Mouse (Mus musculus) heart, postnatal 14 days (tissue): ENCODE data around the gene Gm49721. TPM values are rescaled to one million over a fixed set of nuclear protein-coding genes. Genes with fewer than 3 reads are reported as not detected.
"Not testable (repeated sequence)": the region's sequence is repeated elsewhere in the genome, so short reads cannot be mapped to it uniquely, and the experiment has no call there.

Experiments
- DNase-seq, 2 experiments: peaks; one replicate each; pipeline ENCODE4 v3.0.0; 2021 to 2022
- intact Hi-C: fragments of 180-260 bp; cut with DNase I; formaldehyde crosslinking; loops from one replicate; pipeline ENCODE4 v1.15.1; 2025
- total RNA-seq, 2 experiments: library from RNA; stranded (reverse); gene quantifications; 2 replicates each; pipeline ENCODE4 v1.2.3; 2021

Gene Gm49721
- total RNA-seq, 2 experiments from 2014 or later: not detected

GRCm38 (mm10) chr17:6974985-6975384 lies 3.7 kb upstream of the Gm49721 start:
- DNase-seq, intact Hi-C loops: not testable (repeated sequence)

DNA sequence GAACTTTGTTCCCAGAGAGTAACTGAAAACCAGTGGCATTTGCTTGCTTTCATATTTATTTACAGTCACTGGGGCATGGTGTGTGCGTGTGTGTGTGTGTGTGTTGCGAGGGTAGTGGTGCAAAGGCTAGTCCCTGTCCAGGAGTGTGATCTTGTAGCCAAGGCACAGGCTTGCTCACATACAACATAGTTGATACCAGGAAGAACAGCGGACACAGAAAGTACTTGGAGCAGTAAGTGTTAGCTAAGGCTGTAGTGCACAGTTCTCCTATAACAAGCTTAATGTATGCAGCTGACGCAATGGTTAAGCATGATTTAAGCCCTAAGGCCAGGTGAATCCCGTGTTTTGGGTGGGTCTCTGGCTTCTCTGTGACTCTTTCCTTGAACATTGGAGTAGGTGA lies 676 bp downstream of the Gm49721 start:
- DNase-seq, intact Hi-C loops: not testable (repeated sequence)

DNA sequence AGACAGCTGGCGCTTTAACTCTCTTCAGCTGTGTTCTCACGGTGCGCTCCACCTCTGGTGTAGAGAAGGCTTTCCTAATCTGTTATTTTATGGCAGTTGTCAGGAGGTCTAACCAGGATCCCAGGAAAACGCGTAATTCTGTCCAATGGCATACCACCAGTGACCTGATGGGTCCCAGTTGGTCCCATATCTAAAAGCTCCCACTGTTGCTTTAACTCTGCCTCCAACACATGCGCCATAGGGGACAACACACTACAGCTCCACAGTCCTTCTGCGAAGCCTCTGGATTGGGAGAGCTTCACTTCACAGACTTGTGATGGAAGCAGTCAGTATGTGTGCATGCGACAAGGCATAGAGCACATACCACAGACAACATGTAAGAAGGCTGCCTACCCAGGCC lies 1.4 kb downstream of the Gm49721 start:
- DNase-seq, intact Hi-C loops: not testable (repeated sequence)

GRCm38 (mm10) chr17:6986118-6986517 lies 7.4 kb downstream of the Gm49721 start:
- intact Hi-C loops, DNase-seq: not testable (repeated sequence)

DNA sequence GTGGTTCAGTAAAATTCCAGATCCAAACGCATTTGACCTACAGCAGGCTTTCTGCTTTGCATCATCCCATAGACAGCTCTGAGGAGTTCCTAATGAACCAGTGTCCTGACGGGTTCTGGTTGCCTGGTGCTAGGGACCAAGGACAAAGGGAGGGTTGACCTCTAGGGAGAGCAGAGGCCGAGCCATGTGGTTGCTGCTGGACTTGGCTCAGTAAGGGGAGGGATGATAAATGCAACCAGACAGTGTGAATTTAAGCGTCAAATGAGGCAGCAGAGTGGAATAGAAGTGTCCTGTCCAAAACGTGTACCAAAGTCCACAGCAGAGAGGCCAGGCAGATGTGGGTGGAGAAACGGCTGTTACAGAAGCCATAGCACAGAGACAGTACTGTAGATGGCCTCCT lies 16.8 kb downstream of the Gm49721 start:
- DNase-seq, intact Hi-C loops: not testable (repeated sequence)

DNA sequence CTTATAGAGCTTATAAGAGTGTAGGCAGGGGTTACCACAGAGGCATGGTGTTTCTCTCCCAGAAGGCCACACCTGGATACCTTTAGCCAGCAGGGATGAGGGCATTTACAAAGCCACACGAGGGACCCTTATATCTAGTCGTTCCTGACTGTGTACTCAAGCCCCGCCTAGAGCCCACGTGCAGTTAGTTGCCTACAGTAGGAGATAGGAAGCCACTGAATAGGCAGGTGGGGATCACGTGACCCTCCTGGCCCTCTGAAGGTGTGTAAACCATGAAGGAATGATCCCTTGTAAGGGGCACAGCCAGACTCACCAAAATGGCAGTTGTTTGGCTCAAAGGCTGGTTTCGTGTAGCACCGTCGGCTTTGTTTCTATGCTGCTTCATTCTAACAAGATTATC lies 18.1 kb downstream of the Gm49721 start:
- DNase-seq, intact Hi-C loops: not testable (repeated sequence)

DNA sequence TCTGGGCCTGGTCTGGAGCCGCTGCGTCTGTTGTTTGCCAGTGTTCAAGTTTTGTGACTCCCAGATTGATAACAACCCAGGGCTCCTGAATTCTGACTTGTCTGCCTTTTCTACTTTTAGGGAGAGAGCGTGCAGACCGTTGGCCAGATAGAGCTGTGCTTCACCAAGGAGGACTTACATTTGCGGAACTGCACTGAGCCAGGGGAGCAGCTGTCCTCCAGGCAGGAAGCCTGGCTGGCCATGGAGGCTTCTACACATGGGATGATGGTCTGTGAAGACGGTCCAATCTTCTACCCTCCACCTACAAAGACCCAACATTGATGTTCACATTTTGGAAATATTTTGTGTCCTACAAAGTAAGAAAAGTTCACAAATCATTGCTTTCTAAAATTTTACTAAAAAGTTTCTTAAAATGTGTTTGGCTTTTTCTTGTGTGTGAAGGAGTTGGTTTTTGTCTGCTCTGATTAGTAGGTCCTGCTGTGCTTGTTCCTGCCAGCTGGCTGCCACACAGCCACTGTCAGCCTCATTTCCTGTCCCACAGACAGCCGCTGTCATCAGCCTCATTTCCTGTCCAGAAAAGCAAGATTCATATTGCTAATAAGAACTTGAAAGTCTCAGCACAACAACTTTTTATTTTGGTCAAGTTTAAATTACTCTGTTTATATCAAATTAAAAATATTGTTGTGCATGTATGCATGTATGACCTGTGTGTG lies 19.2 kb downstream of the Gm49721 start:
- intact Hi-C loops, DNase-seq: not testable (repeated sequence)

DNA sequence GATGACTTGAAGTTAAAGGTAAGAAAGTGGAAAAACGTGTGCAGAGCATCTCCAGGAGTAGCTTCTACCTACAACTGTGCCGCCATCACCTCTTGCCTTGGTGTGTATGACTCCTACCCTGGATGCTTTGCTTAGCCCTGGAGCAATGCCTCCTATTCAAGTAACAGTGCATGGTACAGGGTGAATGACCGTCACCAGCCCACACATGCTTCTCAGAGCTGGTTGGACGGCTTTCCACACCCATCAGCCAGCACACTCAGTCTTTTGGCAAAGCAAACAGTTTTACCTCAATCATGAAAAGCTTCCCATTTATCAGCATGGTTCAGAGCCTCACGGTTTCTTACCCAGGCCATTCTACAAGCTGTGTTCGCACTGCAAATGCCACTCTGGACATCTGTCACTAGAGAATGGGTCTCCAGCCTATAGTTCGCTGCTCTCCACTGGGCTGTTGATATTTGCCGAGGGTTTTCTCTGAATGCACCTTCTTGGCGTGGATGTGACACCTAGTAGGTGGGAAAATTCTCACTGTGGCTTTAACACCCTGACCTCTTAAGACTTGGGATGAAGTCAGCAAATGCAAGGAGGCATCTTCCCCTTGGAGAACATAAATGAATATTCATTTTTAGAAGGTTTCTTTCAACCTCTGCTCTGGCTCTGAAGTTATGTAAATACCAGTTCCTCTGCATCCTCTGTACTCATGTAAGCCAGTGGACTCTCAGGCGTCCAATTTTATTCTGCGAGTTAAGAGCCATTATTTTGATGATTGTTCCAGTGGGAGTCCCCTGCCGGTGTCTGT lies 23.3 kb downstream of the Gm49721 start:
- DNase-seq, intact Hi-C loops: not testable (repeated sequence)

GRCm38 (mm10) chr17:7003392-7003791 lies 24.7 kb downstream of the Gm49721 start:
- DNase-seq, intact Hi-C loops: not testable (repeated sequence)

DNA sequence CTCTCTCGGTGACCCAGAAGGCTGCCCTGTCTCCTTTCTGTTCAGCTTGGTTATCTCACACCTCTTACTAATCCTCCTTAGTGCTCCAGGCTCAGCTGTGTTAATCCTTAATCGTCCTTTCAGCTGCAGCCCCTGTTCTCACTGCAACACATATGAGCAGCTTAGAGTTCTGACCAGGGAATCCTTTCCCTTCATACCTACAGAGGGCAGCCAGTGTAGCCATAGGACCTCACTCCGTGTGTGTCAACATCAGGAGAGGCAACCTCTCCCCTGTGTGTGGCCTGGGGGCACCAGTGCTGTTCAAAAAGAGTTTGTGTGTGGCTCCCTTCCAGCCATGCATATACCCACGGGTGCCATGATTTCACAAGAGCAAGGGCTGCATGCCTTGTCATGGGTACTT lies 26.9 kb downstream of the Gm49721 start:
- intact Hi-C loops, DNase-seq: not testable (repeated sequence)

GRCm38 (mm10) chr17:7008885-7009284 lies 30.2 kb downstream of the Gm49721 start:
- intact Hi-C loops, DNase-seq: not testable (repeated sequence)

GRCm38 (mm10) chr17:7009440-7009839 lies 30.7 kb downstream of the Gm49721 start:
- intact Hi-C loops, DNase-seq: not testable (repeated sequence)

- DNase-seq, intact Hi-C loops: not testable (repeated sequence)
These were observed 31.2 kb downstream of the Gm49721 start for GRCm38 (mm10) chr17:7009901-7010300.

DNA sequence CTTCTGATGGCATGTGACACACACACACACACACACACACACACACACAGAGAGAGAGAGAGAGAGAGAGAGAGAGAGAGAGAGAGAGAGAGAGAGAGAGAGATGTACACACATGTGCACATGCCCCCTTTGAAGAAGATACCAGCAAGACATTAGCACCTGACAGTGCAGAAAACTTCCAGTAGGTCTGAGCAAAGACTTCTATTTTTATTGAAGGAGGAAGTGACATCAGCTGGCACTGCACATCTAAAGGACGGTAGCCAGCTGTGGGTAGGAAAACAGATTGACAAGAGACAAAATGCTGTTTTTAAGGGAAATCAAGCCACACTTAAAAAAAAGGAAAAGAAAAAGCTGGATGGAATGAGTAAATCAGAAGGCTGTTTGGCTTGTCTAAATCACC lies 35.5 kb downstream of the Gm49721 start:
- DNase-seq, intact Hi-C loops: not testable (repeated sequence)

GRCm38 (mm10) chr17:7025257-7025656 lies 46.6 kb downstream of the Gm49721 start, which contains the start of gene Gm1604a:
TSS of gene Gm1604a (plus strand) at chr17:7025568.
- DNase-seq, intact Hi-C loops: not testable (repeated sequence)

- intact Hi-C loops, DNase-seq: not testable (repeated sequence)
These were observed 47.2 kb downstream of the Gm49721 start for GRCm38 (mm10) chr17:7025764-7026346.

- DNase-seq, intact Hi-C loops: not testable (repeated sequence)
These were observed 51.5 kb downstream of the Gm49721 start for GRCm38 (mm10) chr17:7030204-7030603.

DNA sequence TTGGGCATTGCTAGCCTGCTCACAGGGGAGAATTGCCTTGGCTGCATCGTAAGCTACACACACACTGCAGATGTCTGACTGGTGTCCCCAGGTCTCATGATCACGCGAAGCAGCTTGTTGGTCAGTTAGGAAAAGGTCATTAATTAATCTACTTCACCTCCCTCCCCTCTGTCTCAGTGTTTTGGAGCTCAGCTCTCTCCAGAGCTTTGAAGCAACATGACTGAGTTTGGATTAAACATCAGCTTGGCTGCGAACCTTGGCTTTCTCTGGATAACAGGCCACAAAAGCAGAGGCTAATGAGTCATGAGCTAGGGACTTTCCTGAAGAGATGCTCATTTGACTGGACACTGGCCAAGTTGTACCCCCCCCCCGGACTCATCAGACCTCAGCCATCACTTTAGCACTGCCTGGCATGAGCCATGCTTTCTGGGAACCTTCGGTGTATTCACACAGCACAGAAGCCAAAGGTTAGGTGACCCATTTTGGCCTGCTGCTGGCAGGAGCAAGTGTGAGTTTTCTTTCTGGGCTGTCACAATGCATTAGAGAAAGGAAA lies 52.0 kb downstream of the Gm49721 start:
- DNase-seq, intact Hi-C loops: not testable (repeated sequence)

DNA sequence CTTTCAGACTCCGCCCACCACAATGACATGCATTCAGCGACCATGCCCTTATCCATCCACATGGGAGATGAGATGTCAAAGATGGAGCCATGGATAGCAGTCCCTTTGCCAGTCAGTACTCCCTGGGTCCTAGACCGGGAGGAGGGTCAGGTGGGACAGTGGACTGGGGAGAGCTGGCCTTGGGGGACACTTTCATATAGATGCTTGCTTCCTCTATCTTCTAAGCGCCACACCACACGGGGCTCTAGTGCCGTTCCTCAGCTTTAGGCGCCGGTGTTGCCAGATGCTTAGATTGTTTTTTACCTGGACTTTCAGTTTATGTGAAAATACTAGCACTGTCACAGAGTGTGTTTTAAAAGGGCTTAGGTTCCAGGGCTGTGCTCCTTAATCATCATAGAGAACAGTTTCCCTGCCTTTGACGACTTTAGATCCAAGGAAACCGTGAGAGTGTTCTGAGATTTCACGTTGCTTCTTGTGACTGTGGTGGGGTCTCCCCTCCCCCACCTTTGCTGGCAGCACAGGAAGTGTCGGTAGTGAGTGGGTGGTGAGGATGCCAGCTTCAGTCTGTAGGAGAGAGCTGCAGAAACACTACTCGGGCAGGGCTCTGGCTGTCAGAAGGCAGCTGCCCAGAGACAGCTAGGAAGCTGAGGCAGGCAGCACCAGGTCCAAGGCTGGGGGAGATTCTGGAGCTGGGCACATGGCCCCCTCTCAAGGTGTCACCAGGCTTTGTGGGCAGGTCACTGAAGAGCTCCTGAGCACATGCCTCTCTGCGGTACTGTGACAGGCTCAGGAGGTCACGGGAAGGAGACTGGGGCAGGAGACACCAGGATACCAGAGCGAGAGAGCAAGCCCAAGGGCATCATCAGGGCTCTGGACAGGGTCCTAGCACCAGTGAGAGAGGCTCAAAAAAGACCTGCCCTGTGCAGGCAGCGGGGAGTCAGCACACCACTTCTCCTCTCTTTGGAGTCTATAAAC lies 54.8 kb downstream of the Gm49721 start:
- DNase-seq, intact Hi-C loops: not testable (repeated sequence)
